Mouse (Mus musculus): ENCODE data around the gene Acsl5. TPM values are rescaled to one million over a fixed set of nuclear protein-coding genes. Genes with fewer than 3 reads are reported as not detected.
A peak's percentile ranks its signal among the peaks of the same experiment; 100 is the strongest.

The Acsl5 gene
- polyA plus RNA-seq, 1 experiment from 2014 or later: 35.8 TPM

DNA sequence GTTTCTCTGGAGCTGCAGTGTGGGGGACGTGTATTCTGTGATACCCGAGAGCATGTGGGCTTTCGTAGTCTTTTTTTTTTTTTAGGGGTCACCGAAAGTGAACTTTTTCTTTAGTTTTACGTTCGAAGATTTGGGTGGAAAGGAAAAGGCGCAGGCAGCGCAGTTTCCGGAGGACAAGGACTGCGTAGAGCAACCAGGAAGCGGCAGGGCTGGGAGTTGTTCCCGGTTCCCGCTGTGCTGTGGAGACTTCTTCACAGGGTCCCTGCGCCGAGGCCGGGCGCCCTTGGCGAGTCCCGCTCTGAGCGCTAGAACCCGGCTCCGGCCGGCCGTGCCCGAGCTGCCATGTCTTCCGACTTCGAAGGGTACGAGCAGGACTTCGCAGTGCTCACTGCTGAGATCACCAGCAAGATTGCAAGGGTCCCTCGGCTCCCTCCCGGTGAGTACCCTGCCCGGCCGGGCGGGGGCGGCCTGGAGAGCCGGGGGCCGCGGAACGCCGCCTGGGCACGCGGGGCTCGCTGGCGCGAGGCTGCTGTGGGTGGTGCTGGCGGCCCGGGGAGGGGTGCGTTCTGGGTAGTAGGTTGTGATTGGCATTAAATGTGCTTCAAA, 64.5 kb downstream of the Acsl5 start, which contains the start of gene Vti1a:
Gene Vti1a, plus strand, starts transcription at position 187 of the 606 bp plus-strand sequence.
- Histone ChIP-seq H3K27ac (ENCODE audit: low read depth, low read length) (peak within 1 kb of the TSS; percentile 75), H3K4me1 (ENCODE audit: control insufficient read depth, insufficient read depth, low read length) (0 out of 2 replicates have a peak, but pooled peaks cover 6% of the 10 kb centered on the region), H3K36me3 (ENCODE audit: control insufficient read depth, insufficient read depth, low read length) (peaks cover 3% of the 10 kb centered on the region; the same call in 1 of the 2 replicates), H3K9ac (ENCODE audit: low read depth, low read length) (peak within 1 kb of the TSS; percentile 85), H3K27me3 (ENCODE audit: control insufficient read depth, insufficient read depth, low read length) (no peaks in the 10 kb centered on the region), H3K4me3 (ENCODE audit: low read depth, low read length) (peak within 1 kb of the TSS; percentile 73), H3K9me3 (replicated peaks; ENCODE audit: control insufficient read depth, low read length) (no peaks in the 10 kb centered on the region), H3K4me2 (peak within 1 kb of the TSS; percentile 87)
- WGBS (ENCODE audit: insufficient replicate concordance): under 1% methylated on average over 48 of the region's 48 CpGs
- peak; percentile 86 for ATAC-seq (replicated peaks; ENCODE audit: insufficient number of reproducible peaks, low FRiP score, low TSS enrichment)

DNA sequence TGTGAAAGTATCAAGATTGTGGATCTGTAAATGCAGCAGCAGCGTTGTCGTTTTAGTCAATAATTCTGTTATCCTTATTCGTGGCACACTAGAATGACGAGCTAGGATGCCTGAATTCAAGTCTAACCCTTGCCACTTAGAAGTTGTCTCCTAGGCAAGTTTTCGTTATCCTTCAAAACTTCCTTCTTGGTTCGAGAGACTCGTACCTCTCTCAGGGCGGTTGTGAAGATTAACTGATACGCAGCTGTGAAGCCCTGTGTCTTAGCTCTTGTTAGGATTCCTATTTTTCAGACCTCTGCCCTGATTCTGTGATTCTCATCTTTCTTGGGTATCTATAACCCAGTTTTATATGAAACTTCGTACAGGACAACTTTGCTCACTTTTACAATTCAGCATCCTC, 65.2 kb downstream of the Acsl5 start:
- no peak overlapping the region for H3K9ac ChIP-seq (ENCODE audit: low read depth, low read length)
- H3K4me3 ChIP-seq (ENCODE audit: low read depth, low read length): peak overlapping the region; percentile 73
- H3K36me3 ChIP-seq (ENCODE audit: control insufficient read depth, insufficient read depth, low read length): no peaks in the 10 kb centered on the region
- WGBS (ENCODE audit: insufficient replicate concordance): 49% methylated on average over 10 of the region's 10 CpGs
- H3K27me3 ChIP-seq (ENCODE audit: control insufficient read depth, insufficient read depth, low read length): no peaks in the 10 kb centered on the region
- ATAC-seq (replicated peaks; ENCODE audit: insufficient number of reproducible peaks, low FRiP score, low TSS enrichment): no peak
- H3K9me3 ChIP-seq (replicated peaks; ENCODE audit: control insufficient read depth, low read length): no peaks in the 10 kb centered on the region
- no peak overlapping the region for H3K27ac ChIP-seq (ENCODE audit: low read depth, low read length)
- 0 out of 2 replicates have a peak, but pooled peaks cover 6% of the 10 kb centered on the region for H3K4me1 ChIP-seq (ENCODE audit: control insufficient read depth, insufficient read depth, low read length)
- H3K4me2 ChIP-seq: peak overlapping the region; percentile 87

DNA sequence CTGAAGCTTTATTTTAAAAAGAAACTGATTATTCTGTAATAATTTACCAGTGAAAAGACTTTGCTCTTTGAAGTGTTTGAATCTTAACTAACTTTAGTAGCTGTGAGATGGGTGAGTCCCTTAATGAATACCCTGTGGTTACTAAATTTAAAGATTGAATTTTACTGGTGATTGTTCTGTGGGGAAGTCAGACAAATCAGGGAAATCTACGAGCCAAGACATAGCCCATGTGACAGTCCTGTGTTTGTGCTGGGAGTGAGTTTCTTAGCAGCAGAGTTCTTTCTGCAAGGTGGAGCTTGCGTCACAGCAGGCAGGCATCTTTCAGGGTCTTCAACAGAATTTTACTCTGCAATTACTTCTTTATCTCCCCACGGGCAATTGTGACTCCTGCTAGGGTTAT, 67.3 kb downstream of the Acsl5 start:
- WGBS (ENCODE audit: insufficient replicate concordance): 65% methylated on average over 3 of the region's 3 CpGs
- H3K9ac ChIP-seq (ENCODE audit: low read depth, low read length): no peak overlapping the region
- H3K4me3 ChIP-seq (ENCODE audit: low read depth, low read length): no peak overlapping the region
- ATAC-seq (replicated peaks; ENCODE audit: insufficient number of reproducible peaks, low FRiP score, low TSS enrichment): no peak
- no peaks in the 10 kb centered on the region for H3K36me3 ChIP-seq (ENCODE audit: control insufficient read depth, insufficient read depth, low read length)
- no peaks in the 10 kb centered on the region for H3K9me3 ChIP-seq (replicated peaks; ENCODE audit: control insufficient read depth, low read length)
- H3K27me3 ChIP-seq (ENCODE audit: control insufficient read depth, insufficient read depth, low read length): no peaks in the 10 kb centered on the region
- H3K4me1 ChIP-seq (ENCODE audit: control insufficient read depth, insufficient read depth, low read length): 0 out of 2 replicates have a peak, but pooled peaks cover 6% of the 10 kb centered on the region
- no peak overlapping the region for H3K4me2 ChIP-seq
- no peak overlapping the region for H3K27ac ChIP-seq (ENCODE audit: low read depth, low read length)

DNA sequence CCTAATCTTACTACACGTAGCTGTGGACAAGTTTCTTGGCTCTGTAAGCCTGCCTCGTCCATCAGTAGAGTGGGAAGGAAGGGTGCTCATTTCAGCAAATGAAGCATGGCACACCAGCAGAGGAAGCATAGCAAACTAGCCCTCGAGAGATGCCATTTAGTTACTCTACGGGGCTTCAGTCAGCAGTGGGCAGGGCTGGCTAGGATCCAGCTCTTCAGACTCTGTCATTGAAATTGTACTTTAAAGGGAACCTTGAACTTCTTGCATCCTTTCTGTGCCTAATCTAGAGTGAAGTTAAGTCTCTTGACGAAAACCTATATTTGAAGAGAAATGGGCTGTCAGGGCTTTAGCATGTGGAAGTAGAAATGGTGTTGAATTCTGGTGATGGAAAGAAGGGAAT, 67.8 kb downstream of the Acsl5 start:
- Histone ChIP-seq H3K27ac (ENCODE audit: low read depth, low read length) (no peak overlapping the region), H3K9ac (ENCODE audit: low read depth, low read length) (no peak overlapping the region), H3K4me1 (ENCODE audit: control insufficient read depth, insufficient read depth, low read length) (0 out of 2 replicates have a peak, but pooled peaks cover 6% of the 10 kb centered on the region), H3K4me2 (no peak overlapping the region), H3K27me3 (ENCODE audit: control insufficient read depth, insufficient read depth, low read length) (no peaks in the 10 kb centered on the region), H3K9me3 (replicated peaks; ENCODE audit: control insufficient read depth, low read length) (no peaks in the 10 kb centered on the region), H3K4me3 (ENCODE audit: low read depth, low read length) (no peak overlapping the region), H3K36me3 (ENCODE audit: control insufficient read depth, insufficient read depth, low read length) (no peaks in the 10 kb centered on the region)
- ATAC-seq (replicated peaks; ENCODE audit: insufficient number of reproducible peaks, low FRiP score, low TSS enrichment): no peak
- WGBS (ENCODE audit: insufficient replicate concordance): 60% methylated on average over 5 of the region's 5 CpGs

DNA sequence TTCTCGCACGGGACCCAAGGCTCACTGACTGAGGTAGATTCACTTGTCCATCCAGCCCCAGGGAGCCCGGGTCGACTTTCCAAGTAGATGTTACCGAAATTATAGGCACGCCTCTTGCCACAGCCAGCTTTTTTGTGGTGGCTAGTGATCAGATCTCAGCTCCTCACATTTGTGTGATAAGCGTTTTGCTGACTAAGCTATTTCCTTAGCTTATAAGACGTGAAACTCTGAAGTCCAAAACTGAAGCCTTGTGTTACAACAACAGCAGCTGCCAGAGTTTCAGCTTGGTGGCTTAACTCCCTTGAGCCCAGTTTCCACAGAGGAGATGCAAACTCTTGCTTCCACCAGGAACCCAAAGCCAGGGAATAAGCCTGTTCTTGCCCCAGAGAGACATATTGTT, 70.9 kb downstream of the Acsl5 start:
- H3K9me3 ChIP-seq (replicated peaks; ENCODE audit: control insufficient read depth, low read length): no peaks in the 10 kb centered on the region
- no peaks in the 10 kb centered on the region for H3K27me3 ChIP-seq (ENCODE audit: control insufficient read depth, insufficient read depth, low read length)
- WGBS (ENCODE audit: insufficient replicate concordance): 89% methylated on average over 8 of the region's 8 CpGs
- no peaks in the 10 kb centered on the region for H3K36me3 ChIP-seq (ENCODE audit: control insufficient read depth, insufficient read depth, low read length)
- no peak overlapping the region for H3K4me3 ChIP-seq (ENCODE audit: low read depth, low read length)
- H3K9ac ChIP-seq (ENCODE audit: low read depth, low read length): no peak overlapping the region
- H3K27ac ChIP-seq (ENCODE audit: low read depth, low read length): no peak overlapping the region
- ATAC-seq (replicated peaks; ENCODE audit: insufficient number of reproducible peaks, low FRiP score, low TSS enrichment): no peak
- no peak overlapping the region for H3K4me2 ChIP-seq
- no peaks in the 10 kb centered on the region for H3K4me1 ChIP-seq (ENCODE audit: control insufficient read depth, insufficient read depth, low read length)

DNA sequence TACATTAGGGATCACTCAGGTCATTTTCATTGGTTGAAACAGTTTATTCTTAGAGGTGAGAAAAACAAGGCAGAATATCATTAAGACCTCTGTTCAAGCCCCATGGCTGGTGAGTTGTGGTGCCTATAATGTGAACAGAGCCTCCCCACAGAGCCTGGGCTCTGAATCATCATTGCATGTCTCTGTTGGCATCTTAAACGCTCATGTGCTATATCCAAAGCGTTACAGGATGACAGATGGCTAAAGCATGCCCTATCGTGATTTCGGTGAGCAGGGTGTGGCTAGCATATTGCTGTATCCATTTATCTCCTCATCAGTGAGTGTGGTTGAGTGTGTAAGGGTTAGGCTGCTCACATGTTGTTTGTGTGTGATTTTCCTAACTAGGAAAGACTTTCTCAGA, 75.8 kb downstream of the Acsl5 start:
- no peak overlapping the region for H3K4me3 ChIP-seq (ENCODE audit: low read depth, low read length)
- no peak overlapping the region for H3K27ac ChIP-seq (ENCODE audit: low read depth, low read length)
- H3K36me3 ChIP-seq (ENCODE audit: control insufficient read depth, insufficient read depth, low read length): no peaks in the 10 kb centered on the region
- H3K9me3 ChIP-seq (replicated peaks; ENCODE audit: control insufficient read depth, low read length): no peaks in the 10 kb centered on the region
- no peaks in the 10 kb centered on the region for H3K27me3 ChIP-seq (ENCODE audit: control insufficient read depth, insufficient read depth, low read length)
- no peak overlapping the region for H3K4me2 ChIP-seq
- no peak overlapping the region for H3K9ac ChIP-seq (ENCODE audit: low read depth, low read length)
- H3K4me1 ChIP-seq (ENCODE audit: control insufficient read depth, insufficient read depth, low read length): no peaks in the 10 kb centered on the region
- 84% methylated on average over 4 of the region's 4 CpGs for WGBS (ENCODE audit: insufficient replicate concordance)
- no peak for ATAC-seq (replicated peaks; ENCODE audit: insufficient number of reproducible peaks, low FRiP score, low TSS enrichment)

DNA sequence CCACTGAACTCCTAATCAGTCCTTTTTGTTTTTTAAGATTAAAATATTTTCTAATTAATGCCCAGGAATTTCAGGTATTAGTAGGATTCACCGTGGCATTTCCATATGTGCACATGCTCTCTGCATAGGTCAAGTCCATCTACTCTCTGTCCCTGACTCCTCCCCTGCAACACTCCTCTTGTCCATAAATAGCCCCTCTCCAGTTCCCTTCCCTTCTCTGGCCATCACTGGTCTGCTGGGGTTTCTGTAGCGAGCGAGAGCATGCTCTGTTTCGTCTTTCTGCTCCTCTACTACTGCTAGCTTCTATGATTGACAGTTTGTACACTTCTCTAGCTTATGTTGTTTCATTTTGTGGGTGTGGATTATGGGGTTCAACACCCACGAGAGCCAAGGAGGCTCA, 80.0 kb downstream of the Acsl5 start:
- Histone ChIP-seq H3K9me3 (replicated peaks; ENCODE audit: control insufficient read depth, low read length) (no peaks in the 10 kb centered on the region), H3K4me2 (peak overlapping the region; percentile 27; the same call in 1 of the 2 replicates), H3K9ac (ENCODE audit: low read depth, low read length) (no peak overlapping the region), H3K4me3 (ENCODE audit: low read depth, low read length) (no peak overlapping the region), H3K4me1 (ENCODE audit: control insufficient read depth, insufficient read depth, low read length) (no peaks in the 10 kb centered on the region), H3K27me3 (ENCODE audit: control insufficient read depth, insufficient read depth, low read length) (no peaks in the 10 kb centered on the region), H3K36me3 (ENCODE audit: control insufficient read depth, insufficient read depth, low read length) (no peaks in the 10 kb centered on the region), H3K27ac (ENCODE audit: low read depth, low read length) (peak overlapping the region; percentile 18)
- WGBS (ENCODE audit: insufficient replicate concordance): 63% methylated on average over 5 of the region's 5 CpGs
- no peak for ATAC-seq (replicated peaks; ENCODE audit: insufficient number of reproducible peaks, low FRiP score, low TSS enrichment)

DNA sequence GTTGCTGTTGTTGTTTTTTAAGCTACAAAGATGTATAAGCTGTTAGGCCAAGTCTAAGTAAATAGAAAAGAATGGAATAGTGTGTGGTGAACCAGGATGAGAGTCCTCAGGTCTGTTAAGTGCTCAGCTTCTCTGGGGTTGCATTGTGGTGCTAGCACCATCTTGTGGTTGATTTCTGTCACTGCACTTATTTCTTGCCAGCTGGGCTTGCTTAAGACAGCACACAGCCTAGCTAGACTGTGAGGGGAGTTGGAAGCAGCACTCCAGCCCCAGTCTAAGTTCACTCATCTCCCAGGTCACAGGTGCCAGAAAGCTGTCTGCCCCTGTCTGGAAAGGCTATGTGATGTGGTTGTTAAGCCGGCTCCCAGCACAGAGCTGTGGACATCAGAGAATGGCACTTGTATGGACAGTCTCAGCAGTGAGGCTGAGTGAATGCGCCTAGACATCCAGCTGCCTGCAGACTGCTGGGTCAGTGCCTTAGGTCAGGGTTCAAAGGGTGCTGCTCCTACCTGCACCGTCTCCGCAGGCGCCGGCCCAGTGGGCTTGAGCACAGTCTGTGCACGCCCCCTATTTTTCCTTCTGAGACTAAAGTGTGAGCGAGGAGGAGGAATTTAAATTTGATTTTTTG, 81.0 kb downstream of the Acsl5 start:
- H3K4me2 ChIP-seq: no peak overlapping the region
- no peaks in the 10 kb centered on the region for H3K36me3 ChIP-seq (ENCODE audit: control insufficient read depth, insufficient read depth, low read length)
- no peak overlapping the region for H3K27ac ChIP-seq (ENCODE audit: low read depth, low read length)
- WGBS (ENCODE audit: insufficient replicate concordance): 88% methylated on average over 8 of the region's 8 CpGs
- no peaks in the 10 kb centered on the region for H3K4me1 ChIP-seq (ENCODE audit: control insufficient read depth, insufficient read depth, low read length)
- no peak overlapping the region for H3K9ac ChIP-seq (ENCODE audit: low read depth, low read length)
- H3K27me3 ChIP-seq (ENCODE audit: control insufficient read depth, insufficient read depth, low read length): no peaks in the 10 kb centered on the region
- no peak overlapping the region for H3K4me3 ChIP-seq (ENCODE audit: low read depth, low read length)
- ATAC-seq (replicated peaks; ENCODE audit: insufficient number of reproducible peaks, low FRiP score, low TSS enrichment): peak; percentile 35; the same call in 1 of the 2 replicates
- H3K9me3 ChIP-seq (replicated peaks; ENCODE audit: control insufficient read depth, low read length): no peaks in the 10 kb centered on the region

DNA sequence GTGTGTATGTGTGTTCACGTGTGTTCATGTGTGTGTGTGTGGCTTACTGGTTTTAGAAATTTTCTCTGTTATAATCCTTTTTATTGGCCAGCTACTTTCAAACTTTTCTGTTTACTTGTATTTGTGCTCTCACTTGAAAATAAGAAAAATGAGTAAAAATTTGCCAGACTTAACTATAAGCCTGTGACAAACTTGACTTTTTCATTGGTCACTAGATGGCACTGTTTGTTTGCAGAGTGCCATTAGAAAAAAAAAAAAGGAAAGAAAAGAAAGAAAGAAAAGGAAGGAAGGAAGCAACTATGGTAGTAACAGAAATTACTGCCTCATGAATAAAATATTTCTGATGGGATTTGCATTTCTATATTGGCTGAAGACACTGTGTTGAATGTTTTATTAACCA, 84.1 kb downstream of the Acsl5 start:
- Histone ChIP-seq H3K9me3 (replicated peaks; ENCODE audit: control insufficient read depth, low read length) (no peaks in the 10 kb centered on the region), H3K4me3 (ENCODE audit: low read depth, low read length) (no peak overlapping the region), H3K36me3 (ENCODE audit: control insufficient read depth, insufficient read depth, low read length) (no peaks in the 10 kb centered on the region), H3K4me2 (no peak overlapping the region), H3K27ac (ENCODE audit: low read depth, low read length) (no peak overlapping the region), H3K9ac (ENCODE audit: low read depth, low read length) (no peak overlapping the region), H3K27me3 (ENCODE audit: control insufficient read depth, insufficient read depth, low read length) (no peaks in the 10 kb centered on the region), H3K4me1 (ENCODE audit: control insufficient read depth, insufficient read depth, low read length) (no peaks in the 10 kb centered on the region)
- ATAC-seq (replicated peaks; ENCODE audit: insufficient number of reproducible peaks, low FRiP score, low TSS enrichment): no peak
- WGBS (ENCODE audit: insufficient replicate concordance): 91% methylated on average over 1 of the region's 1 CpGs
